Mouse (Mus musculus) spleen, adult 12 weeks (tissue): ENCODE data around the gene Ttc9b.

Experiments
- DNase-seq: peaks from one replicate; pipeline ENCODE4 v3.0.0; 2022; ENCODE audit warnings: low spot score

The Ttc9b gene

GRCm38 (mm10) chr7:27644471-27644870, 9.2 kb upstream of the Ttc9b start:
- DNase-seq, result no peak

- DNase-seq, result no peak
Observed at GRCm38 (mm10) chr7:27646516-27646915, 7.2 kb upstream of the Ttc9b start.

GRCm38 (mm10) chr7:27647281-27648002, 6.3 kb upstream of the Ttc9b start:
- DNase-seq, result no peak

GRCm38 (mm10) chr7:27649723-27650122, 4.0 kb upstream of the Ttc9b start:
- DNase-seq, result no peak

- DNase-seq, result peak; percentile 53
Observed at GRCm38 (mm10) chr7:27650949-27651348, 2.8 kb upstream of the Ttc9b start.

- peak; percentile 23 for DNase-seq
Observed at GRCm38 (mm10) chr7:27654607-27655276, 1.0 kb downstream of the Ttc9b start.

GRCm38 (mm10) chr7:27655545-27655944, 1.8 kb downstream of the Ttc9b start:
- DNase-seq, result no peak

- no peak for DNase-seq
Observed at GRCm38 (mm10) chr7:27656600-27656999, 2.9 kb downstream of the Ttc9b start.

GRCm38 (mm10) chr7:27657824-27658395, 4.2 kb downstream of the Ttc9b start:
- DNase-seq, result no peak

GRCm38 (mm10) chr7:27658712-27659663, 5.3 kb downstream of the Ttc9b start:
- DNase-seq, result no peak

GRCm38 (mm10) chr7:27662038-27662437, 8.3 kb downstream of the Ttc9b start:
- no peak for DNase-seq

- no peak for DNase-seq
Observed at GRCm38 (mm10) chr7:27673064-27673574, 19.4 kb downstream of the Ttc9b start.

GRCm38 (mm10) chr7:27673575-27674131, 19.9 kb downstream of the Ttc9b start:
- no peak for DNase-seq

GRCm38 (mm10) chr7:27674195-27674521, 20.4 kb downstream of the Ttc9b start:
- no peak for DNase-seq

- DNase-seq, result peak; percentile 85
Observed at GRCm38 (mm10) chr7:27674522-27675221, 21.0 kb downstream of the Ttc9b start, which contains the start of gene Map3k10. Gene Map3k10 (minus strand): TSS chr7:27674598.

- no peak for DNase-seq
Observed at GRCm38 (mm10) chr7:27675222-27675612, 21.5 kb downstream of the Ttc9b start.

- no peak for DNase-seq
Observed at GRCm38 (mm10) chr7:27683218-27683617, 29.5 kb downstream of the Ttc9b start.

- DNase-seq, result no peak
Observed at GRCm38 (mm10) chr7:27685220-27685619, 31.5 kb downstream of the Ttc9b start.

- DNase-seq, result no peak
Observed at GRCm38 (mm10) chr7:27685681-27686080, 32.0 kb downstream of the Ttc9b start.

- no peak for DNase-seq
Observed at GRCm38 (mm10) chr7:27687043-27687442, 33.3 kb downstream of the Ttc9b start.

GRCm38 (mm10) chr7:27687836-27688235, 34.1 kb downstream of the Ttc9b start:
- no peak for DNase-seq
